Mouse (Mus musculus): ENCODE results near the gene Smg5. TPM values are rescaled to one million over a fixed set of nuclear protein-coding genes. Genes with fewer than 3 reads are reported as not detected.
A peak's percentile ranks its signal among the peaks of the same experiment; 100 is the strongest.

Smg5 gene
- total and polyA plus RNA-seq, 2 experiments from 2014 or later: 33.8 to 96.5 TPM

- H3K36me3 ChIP-seq (ENCODE audit: insufficient read depth): peaks cover 100% of the 10 kb centered on the region
- no peak overlapping the region for H3K4me3 ChIP-seq (ENCODE audit: low read depth, low read length)
- ATAC-seq (no peak), DNase-seq (no peak)
- TF ChIP-seq CTCF (IDR thresholded peaks at IDR 0.05; ENCODE audit: low read depth): no peak
- no peak overlapping the region for H3K27ac ChIP-seq (ENCODE audit: low read depth, low read length)
- H3K4me2 ChIP-seq (ENCODE audit: low read depth): no peak overlapping the region
- no peaks in the 10 kb centered on the region for H3K4me1 ChIP-seq (ENCODE audit: insufficient read depth)
- 96% methylated on average over 13 of the region's 13 CpGs for WGBS
- no peaks in the 10 kb centered on the region for H3K9me3 ChIP-seq (ENCODE audit: low read length)
- no peaks in the 10 kb centered on the region for H3K27me3 ChIP-seq (ENCODE audit: insufficient read depth, low read length)
- no peak overlapping the region for H3K9ac ChIP-seq
Observed at GRCm38 (mm10) chr3:88350732-88351131, 14.7 kb downstream of the Smg5 start.

- no peak for ATAC-seq
- 90% methylated on average over 9 of the region's 9 CpGs for WGBS
- no peak overlapping the region for H3K4me3 ChIP-seq (ENCODE audit: low read depth, low read length)
Observed at GRCm38 (mm10) chr3:88352907-88353306, 16.8 kb downstream of the Smg5 start.

GRCm38 (mm10) chr3:88354396-88355165 lies 18.5 kb downstream of the Smg5 start:
- no peak overlapping the region for H3K4me3 ChIP-seq (ENCODE audit: low read depth, low read length)
- H3K9me3 ChIP-seq (ENCODE audit: low read length): no peaks in the 10 kb centered on the region
- H3K4me1 ChIP-seq (ENCODE audit: insufficient read depth): no peaks in the 10 kb centered on the region
- 97% methylated on average over 8 of the region's 8 CpGs for WGBS
- no peak overlapping the region for H3K4me2 ChIP-seq (ENCODE audit: low read depth)
- ATAC-seq (no peak), DNase-seq (no peak)
- no peaks in the 10 kb centered on the region for H3K27me3 ChIP-seq (ENCODE audit: insufficient read depth, low read length)
- TF ChIP-seq CTCF (IDR thresholded peaks at IDR 0.05; ENCODE audit: low read depth): no peak
- no peak overlapping the region for H3K9ac ChIP-seq
- H3K36me3 ChIP-seq (ENCODE audit: insufficient read depth): peaks cover 98% of the 10 kb centered on the region
- no peak overlapping the region for H3K27ac ChIP-seq (ENCODE audit: low read depth, low read length)

More at GRCm38 (mm10) chr3:88352907-88353306, 16.8 kb downstream of the Smg5 start:
- Histone ChIP-seq H3K27me3 (ENCODE audit: insufficient read depth, low read length) (no peaks in the 10 kb centered on the region), H3K4me1 (ENCODE audit: insufficient read depth) (no peaks in the 10 kb centered on the region), H3K9me3 (ENCODE audit: low read length) (no peaks in the 10 kb centered on the region), H3K9ac (no peak overlapping the region), H3K27ac (ENCODE audit: low read depth, low read length) (no peak overlapping the region), H3K36me3 (ENCODE audit: insufficient read depth) (peaks cover 98% of the 10 kb centered on the region), H3K4me2 (ENCODE audit: low read depth) (no peak overlapping the region)
- DNase-seq: no peak
- no peak for TF ChIP-seq CTCF (IDR thresholded peaks at IDR 0.05; ENCODE audit: low read depth)

- TF ChIP-seq CTCF (IDR thresholded peaks at IDR 0.05; ENCODE audit: low read depth): no peak
- no peak for DNase-seq
- Histone ChIP-seq H3K27me3 (ENCODE audit: insufficient read depth, low read length) (no peaks in the 10 kb centered on the region), H3K9ac (no peak overlapping the region), H3K36me3 (ENCODE audit: insufficient read depth) (peaks cover 79% of the 10 kb centered on the region), H3K4me2 (ENCODE audit: low read depth) (no peak overlapping the region), H3K4me3 (ENCODE audit: low read depth, low read length) (no peak overlapping the region), H3K27ac (ENCODE audit: low read depth, low read length) (no peak overlapping the region), H3K4me1 (ENCODE audit: insufficient read depth) (no peaks in the 10 kb centered on the region), H3K9me3 (ENCODE audit: low read length) (no peaks in the 10 kb centered on the region)
- WGBS: 78% methylated on average over 5 of the region's 5 CpGs
- no peak for ATAC-seq
Observed at GRCm38 (mm10) chr3:88359584-88359983, 23.5 kb downstream of the Smg5 start.

- no peak for ATAC-seq
Observed at GRCm38 (mm10) chr3:88359989-88360388, 23.9 kb downstream of the Smg5 start.

GRCm38 (mm10) chr3:88361096-88361495 lies 25.0 kb downstream of the Smg5 start:
- Histone ChIP-seq H3K4me3 (ENCODE audit: low read depth, low read length) (no peak overlapping the region), H3K36me3 (ENCODE audit: insufficient read depth) (peaks cover 64% of the 10 kb centered on the region), H3K4me2 (ENCODE audit: low read depth) (no peak overlapping the region), H3K27ac (ENCODE audit: low read depth, low read length) (no peak overlapping the region), H3K4me1 (ENCODE audit: insufficient read depth) (no peaks in the 10 kb centered on the region), H3K27me3 (ENCODE audit: insufficient read depth, low read length) (no peaks in the 10 kb centered on the region), H3K9ac (no peak overlapping the region), H3K9me3 (ENCODE audit: low read length) (no peaks in the 10 kb centered on the region)
- no peak for TF ChIP-seq CTCF (IDR thresholded peaks at IDR 0.05; ENCODE audit: low read depth)
- DNase-seq (no peak), ATAC-seq (no peak)
- WGBS: 79% methylated on average over 6 of the region's 6 CpGs

More at GRCm38 (mm10) chr3:88359989-88360388, 23.9 kb downstream of the Smg5 start:
- Histone ChIP-seq H3K4me1 (ENCODE audit: insufficient read depth) (no peaks in the 10 kb centered on the region), H3K27ac (ENCODE audit: low read depth, low read length) (no peak overlapping the region), H3K4me2 (ENCODE audit: low read depth) (no peak overlapping the region), H3K9ac (no peak overlapping the region), H3K36me3 (ENCODE audit: insufficient read depth) (peaks cover 75% of the 10 kb centered on the region), H3K4me3 (ENCODE audit: low read depth, low read length) (no peak overlapping the region), H3K9me3 (ENCODE audit: low read length) (no peaks in the 10 kb centered on the region), H3K27me3 (ENCODE audit: insufficient read depth, low read length) (no peaks in the 10 kb centered on the region)
- no peak for TF ChIP-seq CTCF (IDR thresholded peaks at IDR 0.05; ENCODE audit: low read depth)
- 68% methylated on average over 3 of the region's 3 CpGs for WGBS
- no peak for DNase-seq

GRCm38 (mm10) chr3:88361612-88362313 lies 25.7 kb downstream of the Smg5 start:
- H3K4me3 ChIP-seq (ENCODE audit: low read depth, low read length): no peak overlapping the region
- 0 out of 2 replicates have a peak overlapping the region, but pooled peaks have one; percentile 5 for H3K27ac ChIP-seq (ENCODE audit: low read depth, low read length)
- no peak for DNase-seq
- TF ChIP-seq CTCF (IDR thresholded peaks at IDR 0.05; ENCODE audit: low read depth): no peak
- no peaks in the 10 kb centered on the region for H3K4me1 ChIP-seq (ENCODE audit: insufficient read depth)
- no peak overlapping the region for H3K4me2 ChIP-seq (ENCODE audit: low read depth)
- no peaks in the 10 kb centered on the region for H3K27me3 ChIP-seq (ENCODE audit: insufficient read depth, low read length)
- 85% methylated on average over 2 of the region's 2 CpGs for WGBS
- peak; percentile 28 for ATAC-seq
- no peaks in the 10 kb centered on the region for H3K9me3 ChIP-seq (ENCODE audit: low read length)
- peaks cover 57% of the 10 kb centered on the region for H3K36me3 ChIP-seq (ENCODE audit: insufficient read depth)
- H3K9ac ChIP-seq: no peak overlapping the region

Data from forebrain, postnatal 0 days (tissue).